Mouse (Mus musculus) limb, embryonic 11.5 days (tissue): ENCODE data around the gene Psmb7. TPM values are rescaled to one million over a fixed set of nuclear protein-coding genes. Genes with fewer than 3 reads are reported as not detected.

Source experiments
- ATAC-seq: fragments of 200-750 bp; cut with Nextera tagmentation; 2 replicates; pipeline ENCODE4 v1.8.0; 2017; ENCODE audit warnings: low read depth; ENCODE audit not compliant: insufficient number of reproducible peaks, low FRiP score, low TSS enrichment
- DNase-seq: peaks from one replicate; pipeline ENCODE4 v3.0.0-alpha.2; 2015; ENCODE audit warnings: low spot score
- H3K27ac ChIP-seq: fragments of 300-500 bp; sonication (generic); replicated peaks from 2 replicates; pipeline ENCODE4 v1.5.1; 2014; ENCODE audit warnings: low read depth, mild to moderate bottlenecking, low read length
- H3K27me3 ChIP-seq: fragments of 300-500 bp; sonication (generic); 2 replicates; pipeline ENCODE4 v1.6.1; 2014; ENCODE audit warnings: mild to moderate bottlenecking, low read length, mixed read lengths; ENCODE audit not compliant: control insufficient read depth, insufficient read depth
- H3K36me3 ChIP-seq: fragments of 300-500 bp; sonication (generic); 2 replicates; pipeline ENCODE4 v1.6.1; 2014; ENCODE audit warnings: mild to moderate bottlenecking, low read length, moderate library complexity, mixed read lengths; ENCODE audit not compliant: control insufficient read depth, insufficient read depth
- H3K4me1 ChIP-seq: fragments of 300-500 bp; sonication (generic); 2 replicates; pipeline ENCODE4 v1.6.1; 2014; ENCODE audit warnings: low read length, mixed read lengths; ENCODE audit not compliant: control insufficient read depth, insufficient read depth
- H3K4me2 ChIP-seq: fragments of 300-500 bp; sonication (generic); 2 replicates; pipeline ENCODE4 v1.6.1; 2014; ENCODE audit warnings: low read depth, mild to moderate bottlenecking, moderate library complexity; ENCODE audit not compliant: severe bottlenecking
- H3K4me3 ChIP-seq: fragments of 300-500 bp; sonication (generic); 2 replicates; pipeline ENCODE4 v1.5.1; 2014; ENCODE audit warnings: low read depth, low read length
- H3K9ac ChIP-seq: fragments of 300-500 bp; sonication (generic); 2 replicates; pipeline ENCODE4 v1.6.1; 2014; ENCODE audit warnings: mild to moderate bottlenecking, low read length
- H3K9me3 ChIP-seq: fragments of 300-500 bp; sonication (generic); 2 replicates; pipeline ENCODE4 v1.6.1; 2016; ENCODE audit warnings: low read length; ENCODE audit not compliant: control insufficient read depth
- WGBS: fragments of 180-500 bp; shearing (Covaris S2); extraction: QIAGEN DNeasy Blood & Tissue Kit; methylation state at CpG from one replicate; pipeline ENCODE4 v1.1.7; 2014; 5-methylcytosine and 5-hydroxymethylcytosine counted together
- microRNA-seq: library from miRNA; unstranded; fragments of <30 nt; microRNA quantifications from one replicate; pipeline ENCODE4, GENCODE M21; 2016
- polyA plus RNA-seq: library from polyadenylated mRNA; unstranded; fragments of >200 nt; fragmentation: Nextera tagmentation; extraction: Ambion mirVana; gene quantifications from 2 replicates; pipeline ENCODE4 v1.2.1, GENCODE M21; 2014

The Psmb7 gene
- polyA plus RNA-seq, 1 experiment from 2014 or later: 366 TPM

DNA sequence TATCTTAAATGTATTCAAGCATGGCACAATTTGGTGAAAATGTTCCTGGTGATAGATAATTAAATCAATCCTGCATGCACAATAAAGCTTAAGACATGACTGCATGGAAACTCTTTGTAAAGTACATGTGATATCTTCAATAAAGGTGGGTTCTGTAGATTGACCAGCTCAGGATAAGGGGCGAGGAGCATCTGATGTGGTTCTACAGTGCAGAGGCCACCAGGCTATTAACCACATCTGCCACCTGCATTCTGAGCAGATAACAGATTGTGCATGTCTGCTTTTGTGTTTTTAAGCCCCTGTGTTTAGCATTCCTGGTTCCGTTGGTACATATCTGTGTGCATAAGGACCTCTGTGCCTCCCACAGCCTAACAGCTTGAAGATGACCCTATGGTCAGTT, 100.7 kb downstream of the Psmb7 start:
- Histone ChIP-seq H3K27ac (no peak overlapping the region), H3K4me2 (no peak overlapping the region), H3K27me3 (no peaks in the 10 kb centered on the region), H3K4me3 (no peak overlapping the region), H3K36me3 (no peaks in the 10 kb centered on the region), H3K4me1 (peaks cover 10% of the 10 kb centered on the region), H3K9me3 (no peaks in the 10 kb centered on the region), H3K9ac (no peak overlapping the region)
- WGBS: 84% methylated on average over 2 of the region's 2 CpGs
- no peak for DNase-seq
- ATAC-seq: no peak

DNA sequence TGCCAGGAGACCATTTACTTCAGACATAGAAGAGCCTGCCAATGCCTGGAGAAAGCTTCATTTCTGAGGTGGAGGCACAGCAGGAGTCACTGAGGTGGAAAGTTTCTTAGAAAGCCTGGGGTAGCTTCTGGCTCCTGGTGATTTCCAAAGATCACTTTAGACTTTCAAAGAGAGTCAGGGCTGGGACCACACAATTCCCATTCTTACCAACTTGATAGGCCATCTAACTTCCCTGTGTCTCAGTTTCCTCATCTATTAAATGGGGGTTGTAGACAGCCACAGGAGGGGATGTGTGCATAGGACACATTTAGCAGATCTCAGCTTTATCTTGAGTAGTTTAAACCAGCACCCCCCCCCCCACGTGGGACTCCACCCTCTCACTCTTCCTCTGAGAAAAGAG, 101.5 kb downstream of the Psmb7 start:
- H3K27me3 ChIP-seq: no peaks in the 10 kb centered on the region
- DNase-seq (no peak), ATAC-seq (no peak)
- WGBS: 53% methylated on average over 1 of the region's 1 CpGs
- no peak overlapping the region for H3K4me3 ChIP-seq
- H3K36me3 ChIP-seq: no peaks in the 10 kb centered on the region
- no peak overlapping the region for H3K9ac ChIP-seq
- peaks cover 13% of the 10 kb centered on the region for H3K4me1 ChIP-seq
- no peak overlapping the region for H3K27ac ChIP-seq
- no peaks in the 10 kb centered on the region for H3K9me3 ChIP-seq
- no peak overlapping the region for H3K4me2 ChIP-seq

DNA sequence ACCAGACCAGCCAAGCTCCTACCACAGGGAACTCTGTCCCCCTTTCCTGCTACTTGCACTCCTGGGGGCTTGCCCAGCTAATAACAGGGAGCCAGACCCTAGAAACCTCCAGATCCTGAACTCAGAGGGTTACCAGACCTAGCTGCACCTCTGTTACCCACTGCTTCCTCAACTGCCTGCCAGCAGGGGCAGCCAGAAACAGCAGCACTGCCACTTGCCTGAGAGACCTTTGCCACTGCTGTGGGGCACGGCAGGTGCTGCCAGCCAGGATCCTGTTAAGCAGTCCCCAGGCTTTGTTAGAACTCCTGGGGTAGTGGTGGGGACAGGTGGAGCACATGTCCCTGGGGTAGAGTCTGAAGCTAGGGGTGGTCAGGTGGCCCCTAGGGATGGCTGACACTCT, 102.3 kb downstream of the Psmb7 start:
- Histone ChIP-seq H3K27me3 (no peaks in the 10 kb centered on the region), H3K4me1 (peaks cover 15% of the 10 kb centered on the region), H3K36me3 (no peaks in the 10 kb centered on the region), H3K9ac (no peak overlapping the region), H3K9me3 (no peaks in the 10 kb centered on the region), H3K4me2 (no peak overlapping the region), H3K4me3 (no peak overlapping the region), H3K27ac (no peak overlapping the region)
- 95% methylated on average over 1 of the region's 1 CpGs for WGBS
- ATAC-seq (no peak), DNase-seq (no peak)

DNA sequence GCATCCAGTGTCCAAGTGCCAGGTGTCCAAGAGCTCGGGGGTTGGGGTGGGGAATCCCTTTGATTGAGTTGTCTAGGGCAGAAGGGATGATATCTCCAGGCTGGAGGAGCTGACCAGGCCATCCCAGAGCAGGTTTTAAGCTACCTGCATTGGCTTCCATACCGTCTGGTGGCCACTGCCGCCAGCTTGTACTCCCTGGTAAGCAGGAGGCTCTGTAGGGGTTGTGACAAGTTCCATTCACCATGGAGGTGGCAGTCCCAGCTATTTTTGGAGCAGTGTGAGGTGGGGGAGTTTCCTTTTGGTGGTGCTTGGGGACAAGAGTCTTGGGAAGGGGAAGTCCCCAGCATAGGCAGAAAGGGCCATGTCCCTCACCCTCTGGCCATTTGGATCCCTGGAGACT, 102.8 kb downstream of the Psmb7 start:
- no peaks in the 10 kb centered on the region for H3K9me3 ChIP-seq
- WGBS: 84% methylated on average over 3 of the region's 3 CpGs
- no peak overlapping the region for H3K9ac ChIP-seq
- no peak overlapping the region for H3K27ac ChIP-seq
- ATAC-seq: no peak
- no peak overlapping the region for H3K4me3 ChIP-seq
- no peak overlapping the region for H3K4me2 ChIP-seq
- DNase-seq: no peak
- H3K4me1 ChIP-seq: peaks cover 11% of the 10 kb centered on the region
- no peaks in the 10 kb centered on the region for H3K27me3 ChIP-seq
- no peaks in the 10 kb centered on the region for H3K36me3 ChIP-seq

DNA sequence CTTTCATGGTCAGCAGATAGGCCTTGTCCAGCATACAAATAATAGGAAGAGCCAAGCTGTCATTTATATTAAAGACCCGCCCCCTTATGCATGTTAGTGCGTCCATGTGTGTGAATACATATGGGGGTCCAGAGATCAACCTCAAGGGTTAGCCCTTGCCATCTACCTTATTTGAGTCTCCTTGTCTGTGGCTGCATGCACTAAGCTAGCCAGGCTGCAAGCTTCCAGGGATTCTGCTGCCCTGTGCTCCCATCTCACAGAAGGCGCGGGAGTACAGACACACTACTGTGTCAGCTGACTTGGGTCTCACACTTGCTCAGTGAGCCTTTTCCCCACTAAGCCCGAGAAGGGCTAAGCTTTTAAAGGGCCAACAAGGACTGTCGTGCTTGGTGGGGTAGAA, 103.2 kb downstream of the Psmb7 start:
- Histone ChIP-seq H3K4me1 (peaks cover 6% of the 10 kb centered on the region), H3K4me2 (no peak overlapping the region), H3K9ac (no peak overlapping the region), H3K9me3 (no peaks in the 10 kb centered on the region), H3K27ac (no peak overlapping the region), H3K4me3 (no peak overlapping the region), H3K27me3 (no peaks in the 10 kb centered on the region), H3K36me3 (no peaks in the 10 kb centered on the region)
- ATAC-seq (no peak), DNase-seq (no peak)
- WGBS: 86% methylated on average over 6 of the region's 6 CpGs

DNA sequence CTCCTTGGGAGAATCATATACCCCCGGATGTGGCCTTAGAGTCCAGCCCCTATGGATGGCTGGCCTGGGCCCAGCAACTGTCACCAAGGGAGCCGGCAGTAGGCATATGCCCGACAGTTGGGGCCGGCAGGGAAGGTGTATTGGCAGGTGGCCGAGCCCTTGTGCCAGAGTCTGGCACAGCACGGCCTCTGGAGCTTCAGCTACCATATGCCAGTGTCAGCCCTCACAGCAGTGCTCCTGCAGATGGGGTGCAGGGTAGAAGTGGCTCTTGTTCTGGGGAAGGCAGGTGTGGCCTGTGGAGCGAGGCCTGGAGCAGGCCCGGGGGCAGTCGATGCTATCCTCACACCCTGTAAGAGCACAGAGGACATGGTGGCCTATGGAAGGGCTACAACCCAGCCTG, 104.2 kb downstream of the Psmb7 start:
- H3K36me3 ChIP-seq: no peaks in the 10 kb centered on the region
- no peaks in the 10 kb centered on the region for H3K9me3 ChIP-seq
- H3K4me3 ChIP-seq: no peak overlapping the region
- H3K27me3 ChIP-seq: no peaks in the 10 kb centered on the region
- ATAC-seq: no peak
- H3K4me1 ChIP-seq: peaks cover 6% of the 10 kb centered on the region
- no peak overlapping the region for H3K4me2 ChIP-seq
- no peak overlapping the region; the same call in 1 of the 2 replicates for H3K9ac ChIP-seq
- no peak for DNase-seq
- H3K27ac ChIP-seq: no peak overlapping the region
- WGBS: 95% methylated on average over 9 of the region's 9 CpGs

Small RNA genes lying within 50 kb of the gene (microRNA-seq; reads per million reads assigned to microRNA genes)
- gene Gm27634: not detected

Other genes starting within 250 kb of the Psmb7 start
- gene Nek6, start 132.4 kb downstream of the Psmb7 start, polyA plus RNA-seq: 107 and 108 TPM in 2 replicates
- 0.16 TPM in 1 of 2 replicates, not detected in the other for gene Nr5a1, start 70.5 kb upstream of the Psmb7 start, polyA plus RNA-seq